Mouse (Mus musculus): Measurements from ENCODE around the gene 3100002H09Rik. TPM values are rescaled to one million over a fixed set of nuclear protein-coding genes. Genes with fewer than 3 reads are reported as not detected.

Gene 3100002H09Rik
- polyA plus RNA-seq, 1 experiment, result not detected

DNA sequence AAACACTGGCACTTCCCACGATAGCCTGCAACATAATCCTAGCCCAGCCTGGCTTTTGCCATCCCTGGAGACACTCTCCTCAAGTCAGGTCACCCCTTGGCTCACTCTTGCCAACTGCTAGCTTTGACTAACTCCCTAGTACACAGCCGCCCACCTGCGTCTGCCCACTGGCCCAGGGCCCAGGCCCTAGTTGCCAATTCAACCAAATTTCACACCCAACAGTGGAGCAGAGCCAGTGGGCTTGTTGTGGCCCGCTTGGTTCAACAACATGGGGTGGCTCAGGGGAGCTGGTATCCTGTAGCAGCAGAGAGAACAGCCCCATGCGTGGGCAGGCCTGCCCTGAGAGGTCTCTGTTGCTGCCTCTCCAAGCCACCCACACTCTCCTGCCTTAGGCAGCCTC, 18.4 kb downstream of the 3100002H09Rik start:
- WGBS, result 84% methylated on average over 5 of the region's 5 CpGs
- TF ChIP-seq POLR2A (IDR thresholded peaks at IDR 0.05; ENCODE audit: low read depth, low read length) (no peak), CTCF (IDR thresholded peaks at IDR 0.05; ENCODE audit: extremely low read depth, insufficient read depth, insufficient read length, insufficient replicate concordance) (no peak)

DNA sequence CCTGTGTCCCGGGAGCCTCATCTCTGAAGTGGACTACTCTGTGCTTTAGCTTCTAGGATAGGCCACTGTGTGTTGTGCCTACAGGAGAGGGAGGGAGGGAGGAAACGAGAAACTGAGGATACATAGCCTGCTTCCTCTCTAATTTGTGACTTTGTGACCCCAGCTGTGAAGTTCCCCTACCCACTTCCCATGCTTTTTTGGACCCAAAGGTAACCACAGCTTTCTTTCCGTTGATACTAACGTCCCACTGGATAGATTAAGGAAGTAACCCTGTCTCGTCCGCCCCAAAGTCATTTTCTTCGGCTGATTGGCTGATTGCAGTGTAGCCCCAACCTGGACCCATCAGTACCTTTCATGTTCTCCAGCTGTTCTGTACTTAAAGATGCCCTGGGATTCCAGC, 29.9 kb downstream of the 3100002H09Rik start:
- 0 out of 2 replicates have a peak, but pooled peaks cover under 1% of the 10 kb centered on the region for H3K27me3 ChIP-seq (ENCODE audit: control insufficient read depth, insufficient read depth, low read length)
- no peaks in the 10 kb centered on the region for H3K36me3 ChIP-seq (ENCODE audit: control insufficient read depth, insufficient read depth, low read length)
- H3K27ac ChIP-seq (ENCODE audit: insufficient read depth, low read length), result no peak overlapping the region
- no peak for DNase-seq (ENCODE audit: low read depth in 1 of 2, low spot score in 2 of 2)
- WGBS, result 28% methylated on average over 7 of the region's 7 CpGs
- no peak overlapping the region for H3K4me3 ChIP-seq (ENCODE audit: extremely low read depth, insufficient read depth, insufficient read length)
- no peaks in the 10 kb centered on the region for H3K4me1 ChIP-seq (ENCODE audit: control insufficient read depth, insufficient read depth, insufficient read length)
- TF ChIP-seq CTCF (IDR thresholded peaks at IDR 0.05; ENCODE audit: extremely low read depth, insufficient read depth, insufficient read length, insufficient replicate concordance) (no peak), POLR2A (IDR thresholded peaks at IDR 0.05; ENCODE audit: low read depth, low read length) (no peak)

More for the DNA sequence above, 18.4 kb downstream of the 3100002H09Rik start:
- Histone ChIP-seq H3K4me1 (ENCODE audit: control insufficient read depth, insufficient read depth, insufficient read length) (no peaks in the 10 kb centered on the region), H3K27ac (ENCODE audit: insufficient read depth, low read length) (no peak overlapping the region), H3K36me3 (ENCODE audit: control insufficient read depth, insufficient read depth, low read length) (no peaks in the 10 kb centered on the region), H3K27me3 (ENCODE audit: control insufficient read depth, insufficient read depth, low read length) (no peaks in the 10 kb centered on the region), H3K4me3 (ENCODE audit: extremely low read depth, insufficient read depth, insufficient read length) (no peak overlapping the region)
- no peak for DNase-seq (ENCODE audit: low read depth in 1 of 2, low spot score in 2 of 2)

- H3K27me3 ChIP-seq (ENCODE audit: control insufficient read depth, insufficient read depth, low read length), result peaks cover 10% of the 10 kb centered on the region
- DNase-seq (ENCODE audit: low read depth in 1 of 2, low spot score in 2 of 2), result no peak
- no peak overlapping the region for H3K4me3 ChIP-seq (ENCODE audit: extremely low read depth, insufficient read depth, insufficient read length)
- WGBS, result 12% methylated on average over 7 of the region's 7 CpGs
- H3K4me1 ChIP-seq (ENCODE audit: control insufficient read depth, insufficient read depth, insufficient read length), result no peaks in the 10 kb centered on the region
- H3K27ac ChIP-seq (ENCODE audit: insufficient read depth, low read length), result no peak overlapping the region
- H3K36me3 ChIP-seq (ENCODE audit: control insufficient read depth, insufficient read depth, low read length), result no peaks in the 10 kb centered on the region
- TF ChIP-seq POLR2A (IDR thresholded peaks at IDR 0.05; ENCODE audit: low read depth, low read length) (no peak), CTCF (IDR thresholded peaks at IDR 0.05; ENCODE audit: extremely low read depth, insufficient read depth, insufficient read length, insufficient replicate concordance) (no peak)
Measured at GRCm38 (mm10) chr4:124575955-124576445, 34.6 kb downstream of the 3100002H09Rik start.

- Histone ChIP-seq H3K36me3 (ENCODE audit: control insufficient read depth, insufficient read depth, low read length) (no peaks in the 10 kb centered on the region), H3K4me3 (ENCODE audit: extremely low read depth, insufficient read depth, insufficient read length) (no peak overlapping the region), H3K4me1 (ENCODE audit: control insufficient read depth, insufficient read depth, insufficient read length) (no peaks in the 10 kb centered on the region), H3K27ac (ENCODE audit: insufficient read depth, low read length) (no peak overlapping the region), H3K27me3 (ENCODE audit: control insufficient read depth, insufficient read depth, low read length) (peaks cover 10% of the 10 kb centered on the region)
- TF ChIP-seq POLR2A (IDR thresholded peaks at IDR 0.05; ENCODE audit: low read depth, low read length), result no peak
- TF ChIP-seq CTCF (IDR thresholded peaks at IDR 0.05; ENCODE audit: extremely low read depth, insufficient read depth, insufficient read length, insufficient replicate concordance), result no peak
- DNase-seq (ENCODE audit: low read depth in 1 of 2, low spot score in 2 of 2), result no peak
- 2% methylated on average over 60 of the region's 61 CpGs for WGBS
Measured at GRCm38 (mm10) chr4:124575269-124575954, 35.2 kb downstream of the 3100002H09Rik start.

- no peak for DNase-seq (ENCODE audit: low read depth in 1 of 2, low spot score in 2 of 2)
- Histone ChIP-seq H3K4me3 (ENCODE audit: extremely low read depth, insufficient read depth, insufficient read length) (no peak overlapping the region), H3K27me3 (ENCODE audit: control insufficient read depth, insufficient read depth, low read length) (peaks cover 10% of the 10 kb centered on the region), H3K36me3 (ENCODE audit: control insufficient read depth, insufficient read depth, low read length) (no peaks in the 10 kb centered on the region), H3K4me1 (ENCODE audit: control insufficient read depth, insufficient read depth, insufficient read length) (no peaks in the 10 kb centered on the region), H3K27ac (ENCODE audit: insufficient read depth, low read length) (no peak overlapping the region)
- TF ChIP-seq CTCF (IDR thresholded peaks at IDR 0.05; ENCODE audit: extremely low read depth, insufficient read depth, insufficient read length, insufficient replicate concordance) (no peak), POLR2A (IDR thresholded peaks at IDR 0.05; ENCODE audit: low read depth, low read length) (no peak)
- 31% methylated on average over 4 of the region's 4 CpGs for WGBS
Measured at GRCm38 (mm10) chr4:124573586-124573985, 37.0 kb downstream of the 3100002H09Rik start.

DNA sequence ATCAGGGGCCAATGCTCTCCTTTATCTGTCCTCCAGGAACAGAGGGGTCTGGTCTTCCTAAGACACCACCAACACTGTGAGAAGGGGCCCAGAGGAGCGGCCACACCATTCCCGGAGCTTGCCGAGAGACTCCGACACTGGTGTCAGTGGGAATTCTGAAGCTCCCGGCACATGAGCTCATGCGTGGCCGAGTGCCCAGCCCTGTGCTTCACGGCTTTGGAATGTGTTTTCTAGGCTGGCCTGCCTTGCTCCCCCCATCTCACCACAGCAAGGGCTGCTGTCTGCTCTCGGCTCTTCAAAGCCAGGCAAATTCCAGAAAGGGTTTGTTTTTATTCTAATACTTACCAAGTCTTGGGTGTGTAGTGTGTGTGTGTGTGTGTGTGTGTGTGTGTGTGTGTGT, 39.6 kb downstream of the 3100002H09Rik start:
- H3K27me3 ChIP-seq (ENCODE audit: control insufficient read depth, insufficient read depth, low read length), result peaks cover 10% of the 10 kb centered on the region
- H3K36me3 ChIP-seq (ENCODE audit: control insufficient read depth, insufficient read depth, low read length), result no peaks in the 10 kb centered on the region
- H3K4me3 ChIP-seq (ENCODE audit: extremely low read depth, insufficient read depth, insufficient read length), result no peak overlapping the region
- 83% methylated on average over 9 of the region's 9 CpGs for WGBS
- no peak for DNase-seq (ENCODE audit: low read depth in 1 of 2, low spot score in 2 of 2)
- TF ChIP-seq POLR2A (IDR thresholded peaks at IDR 0.05; ENCODE audit: low read depth, low read length), result no peak
- no peak for TF ChIP-seq CTCF (IDR thresholded peaks at IDR 0.05; ENCODE audit: extremely low read depth, insufficient read depth, insufficient read length, insufficient replicate concordance)
- no peaks in the 10 kb centered on the region for H3K4me1 ChIP-seq (ENCODE audit: control insufficient read depth, insufficient read depth, insufficient read length)
- H3K27ac ChIP-seq (ENCODE audit: insufficient read depth, low read length), result no peak overlapping the region

GRCm38 (mm10) chr4:124569661-124570060, 40.9 kb downstream of the 3100002H09Rik start:
- Histone ChIP-seq H3K27ac (ENCODE audit: insufficient read depth, low read length) (no peak overlapping the region), H3K4me1 (ENCODE audit: control insufficient read depth, insufficient read depth, insufficient read length) (no peaks in the 10 kb centered on the region), H3K27me3 (ENCODE audit: control insufficient read depth, insufficient read depth, low read length) (0 out of 2 replicates have a peak, but pooled peaks cover 2% of the 10 kb centered on the region), H3K36me3 (ENCODE audit: control insufficient read depth, insufficient read depth, low read length) (no peaks in the 10 kb centered on the region), H3K4me3 (ENCODE audit: extremely low read depth, insufficient read depth, insufficient read length) (no peak overlapping the region)
- no peak for DNase-seq (ENCODE audit: low read depth in 1 of 2, low spot score in 2 of 2)
- WGBS, result 38% methylated on average over 7 of the region's 7 CpGs
- TF ChIP-seq CTCF (IDR thresholded peaks at IDR 0.05; ENCODE audit: extremely low read depth, insufficient read depth, insufficient read length, insufficient replicate concordance), result no peak
- TF ChIP-seq POLR2A (IDR thresholded peaks at IDR 0.05; ENCODE audit: low read depth, low read length), result no peak
